In the genomic region with DNA sequence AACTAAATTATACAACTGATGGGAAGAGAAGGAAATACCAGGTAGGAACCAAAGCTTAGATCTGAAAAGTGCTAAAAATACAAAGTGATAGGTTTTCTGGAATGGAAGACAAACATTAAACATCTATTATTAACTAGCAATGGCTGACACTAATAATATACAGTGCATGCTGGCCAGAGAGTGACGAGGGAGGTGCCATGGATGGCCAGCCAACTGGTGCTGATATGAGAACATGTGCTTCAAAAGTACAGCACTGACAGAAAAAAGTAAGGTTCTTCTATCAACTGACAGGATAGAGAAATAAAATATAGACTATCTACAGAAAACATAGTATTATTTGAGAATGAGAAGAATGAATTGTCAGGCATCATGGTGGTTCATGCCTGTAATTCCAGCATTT, we compare ENCODE assay signal across 23 mouse cellular contexts.
"Had no signal": no experiment of that assay in that cellular context is flagged by ENCODE, and none has a peak within 500 bp of the region (broad histone marks: within the 10 kb centered on the region; RNA-seq: fewer than 3 reads in every experiment).

No protein-coding gene starts in this region.

- ATAC-seq: forebrain, postnatal 0 days; hindbrain, postnatal 0 days; intestine, embryonic 16.5 days had no signal

- H3K27me3 ChIP-seq: heart, embryonic 13.5 days; heart, embryonic 15.5 days; hindbrain, embryonic 13.5 days; hindbrain, embryonic 15.5 days; kidney, embryonic 15.5 days; limb, embryonic 12.5 days; liver, embryonic 15.5 days had no signal

- H3K36me3 ChIP-seq: heart, embryonic 13.5 days; heart, embryonic 15.5 days; hindbrain, embryonic 13.5 days; hindbrain, embryonic 15.5 days; kidney, embryonic 15.5 days; liver, embryonic 15.5 days had no signal

- H3K4me2 ChIP-seq: heart, embryonic 13.5 days; heart, embryonic 15.5 days; hindbrain, embryonic 13.5 days; hindbrain, embryonic 15.5 days; kidney, embryonic 15.5 days; limb, embryonic 12.5 days; liver, embryonic 15.5 days had no signal

- H3K27ac ChIP-seq: heart, embryonic 13.5 days; heart, embryonic 15.5 days; hindbrain, embryonic 13.5 days; hindbrain, embryonic 15.5 days; hindbrain, postnatal 0 days; kidney, embryonic 15.5 days; kidney, postnatal 0 days; left cerebral cortex, adult 2 months; limb, embryonic 10.5 days; limb, embryonic 12.5 days; liver, embryonic 15.5 days had no signal

- DNase-seq: forebrain, postnatal 0 days; gastrocnemius, postnatal 14 days; gastrocnemius, postnatal 36 days; heart, adult 18-20 months; kidney, adult 11 months; kidney, adult 2 months; kidney, adult 9 months; kidney, postnatal 14 days; kidney, postnatal 36 days; layer of hippocampus, adult 9-11 months; lung, adult 18-20 months had no signal

- H3K9me3 ChIP-seq: heart, embryonic 13.5 days; heart, embryonic 15.5 days; hindbrain, embryonic 13.5 days; hindbrain, embryonic 15.5 days; kidney, embryonic 15.5 days; limb, embryonic 10.5 days; limb, embryonic 12.5 days; liver, embryonic 15.5 days had no signal

- H3K9ac ChIP-seq: forebrain, postnatal 0 days; heart, embryonic 13.5 days; heart, embryonic 15.5 days; hindbrain, embryonic 13.5 days; hindbrain, embryonic 15.5 days; kidney, embryonic 15.5 days; limb, embryonic 12.5 days; liver, embryonic 15.5 days had no signal

- H3K4me3 ChIP-seq: heart, embryonic 13.5 days; heart, embryonic 15.5 days; hindbrain, embryonic 13.5 days; hindbrain, embryonic 15.5 days; kidney, embryonic 15.5 days; left cerebral cortex, adult 2 months; limb, embryonic 10.5 days; limb, embryonic 12.5 days; liver, embryonic 15.5 days had no signal

- H3K4me1 ChIP-seq: heart, embryonic 15.5 days; hindbrain, embryonic 13.5 days; hindbrain, embryonic 15.5 days; kidney, embryonic 15.5 days; limb, embryonic 12.5 days had no signal
